Mouse (Mus musculus): Measurements from ENCODE around the gene Eml3. TPM values are rescaled to one million over a fixed set of nuclear protein-coding genes. Genes with fewer than 3 reads are reported as not detected.

Eml3 gene
- polyA plus RNA-seq, 1 experiment from 2014 or later = 24.0 TPM

DNA sequence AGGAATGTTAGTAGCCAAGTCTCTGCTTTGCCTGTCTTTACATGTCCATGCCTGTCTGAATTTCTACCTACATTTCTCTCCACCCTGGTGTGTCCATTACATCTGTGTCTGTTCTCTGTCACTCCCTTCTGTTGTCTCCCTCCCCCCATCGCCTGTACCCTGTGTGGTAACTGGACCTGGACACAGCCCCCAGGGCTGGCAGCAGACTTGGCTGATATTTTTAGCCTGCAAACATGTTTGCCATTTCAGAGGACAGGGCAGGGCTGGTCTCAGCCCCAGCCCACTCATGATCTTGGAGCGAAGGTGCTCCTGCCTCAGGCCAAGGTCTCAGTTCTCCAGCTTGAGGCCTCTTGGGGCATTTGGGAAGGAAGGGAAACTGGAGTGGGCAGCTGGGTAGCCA lies 58.5 kb downstream of the Eml3 start:
- DNase-seq (ENCODE audit: extremely low spot score, low spot score) = no peak
- WGBS = 43% methylated on average over 2 of the region's 2 CpGs
- no peak overlapping the region for H3K27ac ChIP-seq
- no peak overlapping the region for H3K4me3 ChIP-seq
- peaks cover 77% of the 10 kb centered on the region for H3K4me1 ChIP-seq
- H3K36me3 ChIP-seq (replicated peaks) = no peaks in the 10 kb centered on the region; the same call in 1 of the 2 replicates
- H3K27me3 ChIP-seq (ENCODE audit: poor library complexity, severe bottlenecking) = peaks cover 62% of the 10 kb centered on the region
- H3K9me3 ChIP-seq = no peaks in the 10 kb centered on the region

DNA sequence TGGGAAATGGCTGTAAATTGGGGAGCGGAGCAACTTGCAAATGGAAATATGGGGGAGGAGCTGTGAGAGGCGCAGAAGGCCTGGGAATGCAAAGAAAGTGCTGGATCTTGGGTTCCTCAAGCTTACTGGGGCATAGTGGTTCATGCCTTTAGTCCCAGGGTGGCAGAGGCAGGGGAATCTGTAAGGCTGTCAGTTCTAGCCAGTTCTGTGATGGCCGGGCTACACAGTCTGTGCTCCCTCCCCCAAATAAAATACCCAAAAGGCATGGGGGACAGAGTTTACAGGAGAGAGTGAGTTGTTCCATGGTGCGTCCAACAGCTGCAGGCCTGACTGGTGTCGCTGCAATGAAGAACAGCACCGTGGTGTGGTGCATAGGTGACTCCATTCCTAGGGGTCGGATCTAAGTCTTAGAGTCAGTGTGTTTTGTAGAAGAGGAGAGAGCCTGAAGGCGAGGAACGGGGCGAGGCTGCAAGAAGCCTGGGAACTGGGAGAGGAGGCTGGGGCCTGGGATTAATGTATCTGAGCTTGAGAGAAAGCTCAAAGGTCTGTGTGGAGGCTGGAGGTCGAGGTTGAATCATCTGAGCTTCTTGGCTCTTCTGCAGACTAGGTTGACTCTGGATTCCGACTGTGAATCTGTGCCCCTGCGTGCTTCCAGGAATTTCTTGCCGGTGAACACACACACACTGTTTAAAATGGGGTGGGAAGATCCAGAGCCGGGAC lies 59.2 kb downstream of the Eml3 start:
- peak; percentile 49 for DNase-seq (ENCODE audit: extremely low spot score, low spot score)
- Histone ChIP-seq H3K27me3 (ENCODE audit: poor library complexity, severe bottlenecking) (peaks cover 62% of the 10 kb centered on the region), H3K27ac (peak overlapping the region; percentile 85), H3K4me3 (peak overlapping the region; percentile 73), H3K36me3 (replicated peaks) (no peaks in the 10 kb centered on the region), H3K4me1 (peaks cover 72% of the 10 kb centered on the region), H3K9me3 (no peaks in the 10 kb centered on the region)
- WGBS = 9% methylated on average over 15 of the region's 15 CpGs

DNA sequence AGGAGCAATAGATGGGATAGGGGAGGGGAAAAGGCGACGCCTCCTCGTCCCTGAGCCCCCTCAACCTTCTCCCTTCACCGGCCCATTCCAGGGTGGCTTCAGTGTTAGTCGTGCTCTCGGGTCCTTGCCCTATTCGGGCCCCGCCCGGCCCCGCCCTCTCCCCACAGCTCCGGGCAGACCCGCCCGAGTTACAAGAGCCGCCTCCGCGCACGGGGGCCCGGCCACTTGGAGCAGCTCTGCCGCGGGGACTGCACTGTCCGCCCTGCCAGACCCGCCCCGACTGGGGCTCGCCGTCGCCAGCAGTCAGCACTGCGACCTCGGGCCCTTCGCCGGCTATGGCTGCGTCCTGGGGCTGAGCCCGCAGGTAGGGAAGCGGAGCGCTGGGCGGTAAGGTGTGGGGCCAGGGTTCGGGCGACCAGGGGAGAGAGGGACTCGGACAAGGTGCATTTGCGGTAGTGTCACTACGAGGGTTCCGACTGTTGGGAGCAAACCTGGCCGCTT lies 59.8 kb downstream of the Eml3 start, which contains the start of gene Ahnak:
Ahnak (plus strand) TSS at position 219 of the 501 bp plus-strand sequence.
- H3K27me3 ChIP-seq (ENCODE audit: poor library complexity, severe bottlenecking) = peaks cover 62% of the 10 kb centered on the region
- DNase-seq (ENCODE audit: extremely low spot score, low spot score) = peak; percentile 65
- under 1% methylated on average over 41 of the region's 42 CpGs for WGBS

DNA sequence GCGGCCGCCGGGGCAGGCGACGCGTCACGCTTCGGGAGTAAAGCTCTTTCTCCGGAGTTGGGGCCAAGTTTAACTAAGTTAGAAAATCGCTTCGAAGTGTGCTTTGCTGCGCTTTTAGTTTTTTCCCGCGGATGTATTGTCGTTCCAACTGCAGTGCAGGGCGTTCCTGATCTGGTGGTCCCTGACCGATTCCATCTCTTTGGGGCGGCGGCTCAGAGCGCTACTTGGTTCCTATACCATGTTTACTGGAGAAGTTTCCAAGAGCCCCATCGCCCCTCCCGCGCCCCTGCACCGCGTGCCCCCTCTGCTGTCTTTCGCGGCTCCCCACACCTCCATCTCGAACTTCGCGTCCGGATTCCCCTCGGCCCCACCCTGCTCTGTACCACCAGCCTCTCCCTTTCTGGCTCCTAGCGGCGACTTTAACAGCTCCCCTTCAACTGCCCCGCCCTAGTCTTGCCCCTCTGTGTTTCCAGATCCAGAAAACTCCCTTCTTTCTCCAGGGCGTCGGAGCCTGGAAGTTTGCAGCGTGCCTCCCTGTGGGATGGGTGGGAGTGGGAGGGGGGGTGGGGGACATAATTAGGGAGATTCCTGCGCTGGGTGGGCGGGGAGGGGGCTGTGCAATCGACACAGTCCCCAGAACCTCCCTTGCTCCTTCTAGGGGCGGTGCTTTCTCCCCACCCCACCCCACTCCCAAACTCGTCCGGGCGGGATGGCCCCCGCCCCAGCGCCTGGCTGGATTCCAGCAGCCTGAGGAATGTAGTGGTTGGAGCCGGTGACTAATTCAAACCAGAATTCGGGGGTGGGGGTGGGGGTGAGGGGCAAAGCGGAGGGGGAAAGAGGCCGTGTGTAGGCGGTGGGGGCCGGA lies 60.4 kb downstream of the Eml3 start:
- WGBS = under 1% methylated on average over 53 of the region's 53 CpGs
- H3K27ac ChIP-seq = peak overlapping the region; percentile 85
- H3K9me3 ChIP-seq = no peaks in the 10 kb centered on the region
- peaks cover 60% of the 10 kb centered on the region for H3K4me1 ChIP-seq
- peak overlapping the region; percentile 73 for H3K4me3 ChIP-seq
- peak; percentile 69 for DNase-seq (ENCODE audit: extremely low spot score, low spot score)
- peaks cover 62% of the 10 kb centered on the region for H3K27me3 ChIP-seq (ENCODE audit: poor library complexity, severe bottlenecking)
- no peaks in the 10 kb centered on the region for H3K36me3 ChIP-seq (replicated peaks)

More for the DNA sequence above, 59.8 kb downstream of the Eml3 start, which contains the start of gene Ahnak:
- peaks cover 66% of the 10 kb centered on the region for H3K4me1 ChIP-seq
- H3K4me3 ChIP-seq = peak within 1 kb of the TSS; percentile 73
- peak within 1 kb of the TSS; percentile 85 for H3K27ac ChIP-seq
- no peaks in the 10 kb centered on the region for H3K9me3 ChIP-seq
- no peaks in the 10 kb centered on the region for H3K36me3 ChIP-seq (replicated peaks)

DNA sequence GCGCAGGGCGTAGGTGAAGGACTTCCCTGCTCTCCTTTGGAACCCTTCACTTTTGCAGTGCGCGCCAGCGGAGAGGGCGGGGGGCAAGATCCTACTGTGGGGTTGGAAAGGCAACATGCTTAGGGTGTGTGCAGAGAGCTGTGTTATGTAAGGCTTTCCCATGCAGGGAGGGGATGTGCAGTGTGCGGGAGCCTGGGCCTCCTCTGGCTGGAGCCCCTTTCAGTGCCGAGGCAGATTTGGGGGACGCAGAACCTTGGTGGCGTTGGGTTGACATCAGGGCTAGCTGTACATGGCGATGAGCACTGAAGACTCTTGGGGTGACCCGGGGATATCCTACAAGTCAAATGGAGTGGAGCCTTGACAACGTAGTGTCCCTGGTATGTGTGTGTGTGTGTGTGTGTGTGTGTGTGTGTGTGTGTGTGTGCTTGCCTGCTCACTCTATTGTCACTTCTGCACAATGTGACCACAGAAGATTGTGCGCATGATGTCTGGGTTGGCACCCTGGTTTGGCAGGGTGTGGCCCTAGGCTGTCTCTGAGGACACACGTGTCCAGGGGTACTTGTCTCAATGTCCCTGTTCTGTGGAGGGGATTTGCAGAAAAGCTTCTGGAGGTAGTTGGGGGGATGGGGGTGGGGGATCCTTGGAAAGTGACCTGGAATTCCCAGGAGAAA lies 61.2 kb downstream of the Eml3 start:
- Histone ChIP-seq H3K27me3 (ENCODE audit: poor library complexity, severe bottlenecking) (peaks cover 62% of the 10 kb centered on the region), H3K4me3 (peak overlapping the region; percentile 73), H3K9me3 (no peaks in the 10 kb centered on the region), H3K36me3 (replicated peaks) (no peaks in the 10 kb centered on the region), H3K27ac (peak overlapping the region; percentile 85), H3K4me1 (peaks cover 53% of the 10 kb centered on the region)
- peak; percentile 29 for DNase-seq (ENCODE audit: extremely low spot score, low spot score)
- 14% methylated on average over 15 of the region's 15 CpGs for WGBS

Small RNA genes within 50 kb of the gene (microRNA-seq; reads per million reads assigned to microRNA genes)
- not detected for gene Mir5136

Other genes starting within 250 kb of the Eml3 start
- gene Slc3a2, start 206.2 kb upstream of the Eml3 start, polyA plus RNA-seq (2016; fragmentation: Nextera tagmentation; extraction: Ambion mirVana) = 136 and 149 TPM in 2 replicates
- gene Wdr74, start 193.7 kb upstream of the Eml3 start, polyA plus RNA-seq (2016; fragmentation: Nextera tagmentation; extraction: Ambion mirVana) = 120 and 126 TPM in 2 replicates
- 3.4 and 3.7 TPM in 2 replicates for gene 1700092M07Rik, start 188.8 kb upstream of the Eml3 start, polyA plus RNA-seq (2016; fragmentation: Nextera tagmentation; extraction: Ambion mirVana)
- 86.8 and 87.8 TPM in 2 replicates for gene Stx5a, start 188.1 kb upstream of the Eml3 start, polyA plus RNA-seq (2016; fragmentation: Nextera tagmentation; extraction: Ambion mirVana)
- gene Nxf1, start 172.5 kb upstream of the Eml3 start, polyA plus RNA-seq (2016; fragmentation: Nextera tagmentation; extraction: Ambion mirVana) = 254 and 275 TPM in 2 replicates
- 170 TPM in 2 replicates for gene Tmem223, start 158.6 kb upstream of the Eml3 start, polyA plus RNA-seq (2016; fragmentation: Nextera tagmentation; extraction: Ambion mirVana)
- 47.4 and 49.5 TPM in 2 replicates for gene Tmem179b, start 155.1 kb upstream of the Eml3 start, polyA plus RNA-seq (2016; fragmentation: Nextera tagmentation; extraction: Ambion mirVana)
- 48.6 and 49.4 TPM in 2 replicates for gene Taf6l, start 143.1 kb upstream of the Eml3 start, polyA plus RNA-seq (2016; fragmentation: Nextera tagmentation; extraction: Ambion mirVana)
- gene Polr2g, start 131.0 kb upstream of the Eml3 start, polyA plus RNA-seq (2016; fragmentation: Nextera tagmentation; extraction: Ambion mirVana) = 173 and 180 TPM in 2 replicates
- 6.6 and 6.8 TPM in 2 replicates for gene Zbtb3, start 127.0 kb upstream of the Eml3 start, polyA plus RNA-seq (2016; fragmentation: Nextera tagmentation; extraction: Ambion mirVana)
- 82.5 and 85.5 TPM in 2 replicates for gene Ttc9c, start 110.2 kb upstream of the Eml3 start, polyA plus RNA-seq (2016; fragmentation: Nextera tagmentation; extraction: Ambion mirVana)
- gene Hnrnpul2, start 109.5 kb upstream of the Eml3 start, polyA plus RNA-seq (2016; fragmentation: Nextera tagmentation; extraction: Ambion mirVana) = 4.9 and 5.4 TPM in 2 replicates
- gene AC129217.1, start 99.8 kb upstream of the Eml3 start, polyA plus RNA-seq (2016; fragmentation: Nextera tagmentation; extraction: Ambion mirVana) = not detected in 2 replicates
- gene Bscl2, start 92.1 kb upstream of the Eml3 start, polyA plus RNA-seq (2016; fragmentation: Nextera tagmentation; extraction: Ambion mirVana) = 47.0 and 48.0 TPM in 2 replicates
- 27.8 and 31.7 TPM in 2 replicates for gene Gng3, start 90.4 kb upstream of the Eml3 start, polyA plus RNA-seq (2016; fragmentation: Nextera tagmentation; extraction: Ambion mirVana)
- gene Lrrn4cl, start 78.8 kb upstream of the Eml3 start, polyA plus RNA-seq (2016; fragmentation: Nextera tagmentation; extraction: Ambion mirVana) = 0.36 and 0.99 TPM in 2 replicates
- gene Ubxn1, start 58.1 kb upstream of the Eml3 start, polyA plus RNA-seq (2016; fragmentation: Nextera tagmentation; extraction: Ambion mirVana) = 208 and 212 TPM in 2 replicates
- gene Uqcc3, start 48.6 kb upstream of the Eml3 start, polyA plus RNA-seq (2016; fragmentation: Nextera tagmentation; extraction: Ambion mirVana) = 53.2 and 55.5 TPM in 2 replicates
- gene Lbhd1, start 45.8 kb upstream of the Eml3 start, polyA plus RNA-seq (2016; fragmentation: Nextera tagmentation; extraction: Ambion mirVana) = 125 and 130 TPM in 2 replicates
- not detected in 2 replicates for gene Gm49403, start 45.6 kb upstream of the Eml3 start, polyA plus RNA-seq (2016; fragmentation: Nextera tagmentation; extraction: Ambion mirVana)
- 178 and 183 TPM in 2 replicates for gene 1810009A15Rik, start 40.7 kb upstream of the Eml3 start, polyA plus RNA-seq (2016; fragmentation: Nextera tagmentation; extraction: Ambion mirVana)
- 0.20 and 0.37 TPM in 2 replicates for gene Gm49416, start 40.6 kb upstream of the Eml3 start, polyA plus RNA-seq (2016; fragmentation: Nextera tagmentation; extraction: Ambion mirVana)
- 59.9 and 61.4 TPM in 2 replicates for gene Ints5, start 36.5 kb upstream of the Eml3 start, polyA plus RNA-seq (2016; fragmentation: Nextera tagmentation; extraction: Ambion mirVana)
- 118 and 121 TPM in 2 replicates for gene Ganab, start 31.5 kb upstream of the Eml3 start, polyA plus RNA-seq (2016; fragmentation: Nextera tagmentation; extraction: Ambion mirVana)
- 49.6 and 52.2 TPM in 2 replicates for gene B3gat3, start 9.2 kb upstream of the Eml3 start, polyA plus RNA-seq (2016; fragmentation: Nextera tagmentation; extraction: Ambion mirVana)
- gene Rom1, start 196 bp upstream of the Eml3 start, polyA plus RNA-seq (2016; fragmentation: Nextera tagmentation; extraction: Ambion mirVana) = 3.7 and 3.9 TPM in 2 replicates
- gene Mta2, start 12.3 kb downstream of the Eml3 start, polyA plus RNA-seq (2016; fragmentation: Nextera tagmentation; extraction: Ambion mirVana) = 202 and 206 TPM in 2 replicates
- gene Tut1, start 24.3 kb downstream of the Eml3 start, polyA plus RNA-seq (2016; fragmentation: Nextera tagmentation; extraction: Ambion mirVana) = 40.2 and 49.1 TPM in 2 replicates
- gene Eef1g, start 37.5 kb downstream of the Eml3 start, polyA plus RNA-seq (2016; fragmentation: Nextera tagmentation; extraction: Ambion mirVana) = 559 and 563 TPM in 2 replicates
- gene Ahnak, start 59.7 kb downstream of the Eml3 start, polyA plus RNA-seq (2016; fragmentation: Nextera tagmentation; extraction: Ambion mirVana) = 6.5 and 7.1 TPM in 2 replicates
- not detected in 2 replicates for gene Scgb1a1, start 158.4 kb downstream of the Eml3 start, polyA plus RNA-seq (2016; fragmentation: Nextera tagmentation; extraction: Ambion mirVana)
- 17.8 and 25.5 TPM in 2 replicates for gene Asrgl1, start 206.1 kb downstream of the Eml3 start, polyA plus RNA-seq (2016; fragmentation: Nextera tagmentation; extraction: Ambion mirVana)